Mouse (Mus musculus): Measurements from ENCODE around the gene Hpcal1. TPM values are rescaled to one million over a fixed set of nuclear protein-coding genes. Genes with fewer than 3 reads are reported as not detected.
"Not testable (repeated sequence)": the region's sequence is repeated elsewhere in the genome, so short reads cannot be mapped to it uniquely, and the experiment has no call there.

The Hpcal1 gene
- polyA plus RNA-seq, 1 experiment, result 65.5 TPM

- peak; percentile 76 for TF ChIP-seq CTCF (IDR thresholded peaks at IDR 0.05; ENCODE audit: low read depth, low read length)
- 0 out of 2 replicates have a peak, but pooled peaks have one; percentile 24 for TF ChIP-seq EP300 (IDR thresholded peaks at IDR 0.05; ENCODE audit: insufficient read depth, low read depth, low read length)
- TF ChIP-seq POLR2A (IDR thresholded peaks at IDR 0.05; ENCODE audit: insufficient read depth, low read length), result no peak
- no peaks in the 10 kb centered on the region for H3K9me3 ChIP-seq (replicated peaks; ENCODE audit: control insufficient read depth, insufficient read depth, low read length, poor library complexity, severe bottlenecking)
- no peaks in the 10 kb centered on the region for H3K36me3 ChIP-seq (ENCODE audit: control insufficient read depth, insufficient read depth, low read length, poor library complexity, severe bottlenecking)
- H3K27ac ChIP-seq (ENCODE audit: insufficient read depth, low read length), result no peak overlapping the region
- no peaks in the 10 kb centered on the region for H3K27me3 ChIP-seq (ENCODE audit: control insufficient read depth, insufficient read depth, low read length, poor library complexity, severe bottlenecking)
- no peak overlapping the region for H3K9ac ChIP-seq (ENCODE audit: low read depth, poor library complexity, severe bottlenecking)
- peaks cover 2% of the 10 kb centered on the region for H3K4me1 ChIP-seq (ENCODE audit: control insufficient read depth, insufficient read depth, low read length)
- no peak overlapping the region for H3K4me3 ChIP-seq (ENCODE audit: low read depth, low read length)
Measured at GRCm38 (mm10) chr12:17778320-17778719, 87.7 kb downstream of the Hpcal1 start.

- H3K9ac ChIP-seq (ENCODE audit: low read depth, poor library complexity, severe bottlenecking), result no peak overlapping the region
- no peaks in the 10 kb centered on the region for H3K27me3 ChIP-seq (ENCODE audit: control insufficient read depth, insufficient read depth, low read length, poor library complexity, severe bottlenecking)
- TF ChIP-seq EP300 (IDR thresholded peaks at IDR 0.05; ENCODE audit: insufficient read depth, low read depth, low read length) (no peak), CTCF (IDR thresholded peaks at IDR 0.05; ENCODE audit: low read depth, low read length) (no peak), POLR2A (IDR thresholded peaks at IDR 0.05; ENCODE audit: insufficient read depth, low read length) (no peak)
- no peaks in the 10 kb centered on the region for H3K36me3 ChIP-seq (ENCODE audit: control insufficient read depth, insufficient read depth, low read length, poor library complexity, severe bottlenecking)
- no peak overlapping the region for H3K27ac ChIP-seq (ENCODE audit: insufficient read depth, low read length)
- H3K9me3 ChIP-seq (replicated peaks; ENCODE audit: control insufficient read depth, insufficient read depth, low read length, poor library complexity, severe bottlenecking), result no peaks in the 10 kb centered on the region
- peaks cover 2% of the 10 kb centered on the region for H3K4me1 ChIP-seq (ENCODE audit: control insufficient read depth, insufficient read depth, low read length)
- H3K4me3 ChIP-seq (ENCODE audit: low read depth, low read length), result no peak overlapping the region
Measured at GRCm38 (mm10) chr12:17779093-17779492, 88.4 kb downstream of the Hpcal1 start.

- no peak overlapping the region for H3K9ac ChIP-seq (ENCODE audit: low read depth, poor library complexity, severe bottlenecking)
- TF ChIP-seq POLR2A (IDR thresholded peaks at IDR 0.05; ENCODE audit: insufficient read depth, low read length), result no peak
- no peak for TF ChIP-seq CTCF (IDR thresholded peaks at IDR 0.05; ENCODE audit: low read depth, low read length)
- no peak for TF ChIP-seq EP300 (IDR thresholded peaks at IDR 0.05; ENCODE audit: insufficient read depth, low read depth, low read length)
- no peaks in the 10 kb centered on the region for H3K36me3 ChIP-seq (ENCODE audit: control insufficient read depth, insufficient read depth, low read length, poor library complexity, severe bottlenecking)
- H3K4me1 ChIP-seq (ENCODE audit: control insufficient read depth, insufficient read depth, low read length), result no peaks in the 10 kb centered on the region
- H3K4me3 ChIP-seq (ENCODE audit: low read depth, low read length), result no peak overlapping the region
- H3K27me3 ChIP-seq (ENCODE audit: control insufficient read depth, insufficient read depth, low read length, poor library complexity, severe bottlenecking), result no peaks in the 10 kb centered on the region
- H3K9me3 ChIP-seq (replicated peaks; ENCODE audit: control insufficient read depth, insufficient read depth, low read length, poor library complexity, severe bottlenecking), result no peaks in the 10 kb centered on the region
- H3K27ac ChIP-seq (ENCODE audit: insufficient read depth, low read length), result no peak overlapping the region
Measured at GRCm38 (mm10) chr12:17789486-17789885, 98.8 kb downstream of the Hpcal1 start.

- Histone ChIP-seq H3K36me3 (ENCODE audit: control insufficient read depth, insufficient read depth, low read length, poor library complexity, severe bottlenecking) (no peaks in the 10 kb centered on the region), H3K27ac (ENCODE audit: insufficient read depth, low read length) (no peak overlapping the region), H3K4me3 (ENCODE audit: low read depth, low read length) (no peak overlapping the region), H3K27me3 (ENCODE audit: control insufficient read depth, insufficient read depth, low read length, poor library complexity, severe bottlenecking) (no peaks in the 10 kb centered on the region), H3K4me1 (ENCODE audit: control insufficient read depth, insufficient read depth, low read length) (no peaks in the 10 kb centered on the region), H3K9me3 (replicated peaks; ENCODE audit: control insufficient read depth, insufficient read depth, low read length, poor library complexity, severe bottlenecking) (no peaks in the 10 kb centered on the region), H3K9ac (ENCODE audit: low read depth, poor library complexity, severe bottlenecking) (no peak overlapping the region)
- TF ChIP-seq POLR2A (IDR thresholded peaks at IDR 0.05; ENCODE audit: insufficient read depth, low read length) (no peak), EP300 (IDR thresholded peaks at IDR 0.05; ENCODE audit: insufficient read depth, low read depth, low read length) (no peak), CTCF (IDR thresholded peaks at IDR 0.05; ENCODE audit: low read depth, low read length) (no peak)
Measured at GRCm38 (mm10) chr12:17791111-17791510, 100.5 kb downstream of the Hpcal1 start.

GRCm38 (mm10) chr12:17792756-17793155, 102.1 kb downstream of the Hpcal1 start:
- no peaks in the 10 kb centered on the region for H3K27me3 ChIP-seq (ENCODE audit: control insufficient read depth, insufficient read depth, low read length, poor library complexity, severe bottlenecking)
- no peak overlapping the region for H3K9ac ChIP-seq (ENCODE audit: low read depth, poor library complexity, severe bottlenecking)
- H3K27ac ChIP-seq (ENCODE audit: insufficient read depth, low read length), result no peak overlapping the region
- H3K4me1 ChIP-seq (ENCODE audit: control insufficient read depth, insufficient read depth, low read length), result no peaks in the 10 kb centered on the region
- 0 out of 2 replicates have a peak, but pooled peaks cover 5% of the 10 kb centered on the region for H3K9me3 ChIP-seq (replicated peaks; ENCODE audit: control insufficient read depth, insufficient read depth, low read length, poor library complexity, severe bottlenecking)
- no peak overlapping the region for H3K4me3 ChIP-seq (ENCODE audit: low read depth, low read length)
- TF ChIP-seq EP300 (IDR thresholded peaks at IDR 0.05; ENCODE audit: insufficient read depth, low read depth, low read length), result no peak
- TF ChIP-seq CTCF (IDR thresholded peaks at IDR 0.05; ENCODE audit: low read depth, low read length), result no peak
- TF ChIP-seq POLR2A (IDR thresholded peaks at IDR 0.05; ENCODE audit: insufficient read depth, low read length), result no peak
- H3K36me3 ChIP-seq (ENCODE audit: control insufficient read depth, insufficient read depth, low read length, poor library complexity, severe bottlenecking), result no peaks in the 10 kb centered on the region

- Histone ChIP-seq H3K27ac (ENCODE audit: insufficient read depth, low read length) (no peak overlapping the region), H3K27me3 (ENCODE audit: control insufficient read depth, insufficient read depth, low read length, poor library complexity, severe bottlenecking) (no peaks in the 10 kb centered on the region), H3K4me3 (ENCODE audit: low read depth, low read length) (no peak overlapping the region), H3K9ac (ENCODE audit: low read depth, poor library complexity, severe bottlenecking) (no peak overlapping the region), H3K36me3 (ENCODE audit: control insufficient read depth, insufficient read depth, low read length, poor library complexity, severe bottlenecking) (no peaks in the 10 kb centered on the region), H3K4me1 (ENCODE audit: control insufficient read depth, insufficient read depth, low read length) (no peaks in the 10 kb centered on the region), H3K9me3 (replicated peaks; ENCODE audit: control insufficient read depth, insufficient read depth, low read length, poor library complexity, severe bottlenecking) (peaks cover 16% of the 10 kb centered on the region)
- TF ChIP-seq CTCF (IDR thresholded peaks at IDR 0.05; ENCODE audit: low read depth, low read length) (peak; percentile 49), EP300 (IDR thresholded peaks at IDR 0.05; ENCODE audit: insufficient read depth, low read depth, low read length) (no peak), POLR2A (IDR thresholded peaks at IDR 0.05; ENCODE audit: insufficient read depth, low read length) (no peak)
Measured at GRCm38 (mm10) chr12:17795660-17796278, 105.1 kb downstream of the Hpcal1 start.

- not testable (repeated sequence) for H3K36me3 ChIP-seq (ENCODE audit: control insufficient read depth, insufficient read depth, low read length, poor library complexity, severe bottlenecking); H3K9ac ChIP-seq (ENCODE audit: low read depth, poor library complexity, severe bottlenecking); H3K27me3 ChIP-seq (ENCODE audit: control insufficient read depth, insufficient read depth, low read length, poor library complexity, severe bottlenecking); H3K4me1 ChIP-seq (ENCODE audit: control insufficient read depth, insufficient read depth, low read length); H3K27ac ChIP-seq (ENCODE audit: insufficient read depth, low read length); H3K4me3 ChIP-seq (ENCODE audit: low read depth, low read length)
- peaks cover 16% of the 10 kb centered on the region for H3K9me3 ChIP-seq (replicated peaks; ENCODE audit: control insufficient read depth, insufficient read depth, low read length, poor library complexity, severe bottlenecking)
Measured at GRCm38 (mm10) chr12:17798261-17798660, 107.6 kb downstream of the Hpcal1 start.
